Mouse (Mus musculus) lung, postnatal 25 days (tissue): ENCODE data around the gene Nfix.
"Not testable (repeated sequence)": the region's sequence is repeated elsewhere in the genome, so short reads cannot be mapped to it uniquely, and the experiment has no call there.

Source experiments
- DNase-seq: peaks from one replicate; pipeline ENCODE4 v3.0.0; 2022; ENCODE audit warnings: low spot score

Nfix gene

GRCm38 (mm10) chr8:84698929-84699401, 101.2 kb downstream of the Nfix start:
- peak; percentile 89 for DNase-seq

GRCm38 (mm10) chr8:84698288-84698687, 101.9 kb downstream of the Nfix start:
- DNase-seq = no peak

GRCm38 (mm10) chr8:84697166-84698130, 102.7 kb downstream of the Nfix start:
- no peak for DNase-seq

- no peak for DNase-seq
Measured at GRCm38 (mm10) chr8:84695140-84695539, 105.0 kb downstream of the Nfix start.

GRCm38 (mm10) chr8:84693332-84693731, 106.8 kb downstream of the Nfix start:
- DNase-seq = no peak

- DNase-seq = peak; percentile 95
Measured at GRCm38 (mm10) chr8:84689091-84689915, 110.8 kb downstream of the Nfix start.

- DNase-seq = peak; percentile 90
Measured at GRCm38 (mm10) chr8:84687705-84688100, 112.4 kb downstream of the Nfix start, which contains the start of gene Nacc1. Nacc1 (minus strand) TSS chr8:84687862.

- no peak for DNase-seq
Measured at GRCm38 (mm10) chr8:84687003-84687704, 113.0 kb downstream of the Nfix start.

- DNase-seq = no peak
Measured at GRCm38 (mm10) chr8:84686191-84687002, 113.7 kb downstream of the Nfix start, which contains the start of gene Trmt1. Trmt1 (plus strand) TSS chr8:84686307.

GRCm38 (mm10) chr8:84684537-84684936, 115.6 kb downstream of the Nfix start:
- DNase-seq = no peak

GRCm38 (mm10) chr8:84682257-84682656, 117.9 kb downstream of the Nfix start:
- no peak for DNase-seq

- no peak for DNase-seq
Measured at GRCm38 (mm10) chr8:84681476-84681875, 118.7 kb downstream of the Nfix start.

GRCm38 (mm10) chr8:84677305-84677704, 122.8 kb downstream of the Nfix start:
- no peak for DNase-seq

GRCm38 (mm10) chr8:84670295-84671006, 129.7 kb downstream of the Nfix start:
- DNase-seq = not testable (repeated sequence)

- no peak for DNase-seq
Measured at GRCm38 (mm10) chr8:84668731-84669485, 131.2 kb downstream of the Nfix start.

- no peak for DNase-seq
Measured at GRCm38 (mm10) chr8:84668081-84668480, 132.1 kb downstream of the Nfix start.

GRCm38 (mm10) chr8:84665385-84665893, 134.7 kb downstream of the Nfix start:
- no peak for DNase-seq

- DNase-seq = peak; percentile 85
Measured at GRCm38 (mm10) chr8:84664566-84665384, 135.4 kb downstream of the Nfix start.
